ENCODE assay signal across 8 mouse cellular contexts in genomic region chr17:27451787-27452186, GRCm38 (mm10).
A peak's percentile ranks its signal among the peaks of the same experiment; 100 is the strongest.
DNase-seq lines count a peak whose midpoint lies in the region; ATAC-seq and TF ChIP-seq lines count a peak whose summit lies in the region.
"Had no signal": no experiment of that assay in that cellular context is flagged by ENCODE, and none has a peak within 500 bp of the region (broad histone marks: within the 10 kb centered on the region; RNA-seq: fewer than 3 reads in every experiment).

No protein-coding gene starts in this region.

- DNase-seq in kidney, postnatal 0 days (ENCODE audit: low spot score), result no peak
- DNase-seq in kidney, postnatal 10 days, result no peak
- DNase-seq in ES-E14 (ENCODE audit: low read depth, low spot score), result no peak
- peak; percentile 11 for DNase-seq in brain, embryonic 14.5 days (ENCODE audit: low read depth)
- no peak for DNase-seq in adrenal gland, adult 8-10 months
- no peak for DNase-seq in heart, postnatal 25 days (ENCODE audit: low spot score)

- WGBS in kidney, postnatal 0 days, result 28% methylated on average over 9 of the region's 9 CpGs

- intact Hi-C loops in heart, postnatal 25 days (cut with DNase I), result no loop called here

- no peak for TF ChIP-seq POLR2A in brain, embryonic 14.5 days (IDR thresholded peaks at IDR 0.05; ENCODE audit: borderline replicate concordance, extremely low read depth, insufficient read depth, insufficient read length, poor library complexity, severe bottlenecking)

- in situ Hi-C loops in ES-E14 (cut with MboI; ENCODE audit: low sequenced_read_pairs in 2 of 2, unreplicated experiment in 2 of 2), result no loop called here

- peak; percentile 55 for TF ChIP-seq CTCF in kidney, postnatal 0 days (IDR thresholded peaks at IDR 0.05; ENCODE audit: low read depth)
- peak; percentile 46; the same call in 1 of the 2 replicates for TF ChIP-seq CTCF in brain, embryonic 14.5 days (IDR thresholded peaks at IDR 0.05; ENCODE audit: borderline replicate concordance, extremely low read depth, insufficient read depth, insufficient read length)

- no peaks in the 10 kb centered on the region for H3K36me3 ChIP-seq in kidney, postnatal 0 days (ENCODE audit: insufficient read depth, low read length)
- H3K36me3 ChIP-seq in ES-E14 (ENCODE audit: control insufficient read depth, insufficient read depth, low read length, poor library complexity, severe bottlenecking), result no peaks in the 10 kb centered on the region

- no peak overlapping the region for H3K27ac ChIP-seq in kidney, postnatal 0 days
- no peak overlapping the region for H3K27ac ChIP-seq in ES-E14 (ENCODE audit: insufficient read depth, low read depth, low read length, poor library complexity, severe bottlenecking)
- H3K27ac ChIP-seq: forebrain, embryonic 13.5 days had no signal

- H3K9me3 ChIP-seq in kidney, postnatal 0 days (replicated peaks; ENCODE audit: low read length), result no peaks in the 10 kb centered on the region
- H3K9me3 ChIP-seq in ES-E14 (ENCODE audit: control insufficient read depth, insufficient read depth, low read depth, low read length), result no peaks in the 10 kb centered on the region
- H3K9me3 ChIP-seq: forebrain, embryonic 13.5 days had no signal

- no peak overlapping the region for H3K4me2 ChIP-seq in kidney, postnatal 0 days (ENCODE audit: low read length)
- H3K4me2 ChIP-seq: forebrain, embryonic 13.5 days had no signal

- H3K4me1 ChIP-seq in kidney, postnatal 0 days (replicated peaks; ENCODE audit: insufficient read depth, low read length), result no peaks in the 10 kb centered on the region
- H3K4me1 ChIP-seq in ES-E14 (ENCODE audit: control insufficient read depth in 2 of 2, insufficient read depth in 2 of 2, low read length in 2 of 2, poor library complexity in 1 of 2), result no peaks in the 10 kb centered on the region

- no peaks in the 10 kb centered on the region for H3K27me3 ChIP-seq in kidney, postnatal 0 days (ENCODE audit: insufficient read depth, low read length)

- no peak overlapping the region for H3K4me3 ChIP-seq in kidney, postnatal 0 days (replicated peaks; ENCODE audit: low read depth, low read length)
- H3K4me3 ChIP-seq in ES-E14 (ENCODE audit: insufficient read depth in 1 of 2, low read depth in 1 of 2, low read length in 2 of 2, poor library complexity in 1 of 2, severe bottlenecking in 1 of 2), result no peak overlapping the region
- H3K4me3 ChIP-seq: forebrain, embryonic 13.5 days had no signal

- no peak overlapping the region for H3K9ac ChIP-seq in kidney, postnatal 0 days (ENCODE audit: low read depth, low read length)
- H3K9ac ChIP-seq in ES-E14 (ENCODE audit: insufficient read depth, low read depth, low read length, poor library complexity, severe bottlenecking), result no peak overlapping the region
- H3K9ac ChIP-seq: forebrain, embryonic 13.5 days had no signal

- no peak for ATAC-seq in kidney, postnatal 0 days (replicated peaks; ENCODE audit: low FRiP score, low read depth)
- 0 out of 2 replicates have a peak, but pooled peaks have one; percentile 42 for ATAC-seq in megakaryocyte-erythroid progenitor cell, adult 5-6 weeks (replicated peaks; ENCODE audit: low FRiP score, low TSS enrichment, poor library complexity, severe bottlenecking)
- ATAC-seq: forebrain, embryonic 13.5 days had no signal

TF ChIP-seq in ES-E14, 5 proteins besides CTCF, POLR2A, EP300 and RAD21:
- no peak for TF ChIP-seq HCFC1 (IDR thresholded peaks at IDR 0.05; ENCODE audit: borderline replicate concordance, insufficient read depth, low read length)
- TF ChIP-seq ZC3H11A (IDR thresholded peaks at IDR 0.05; ENCODE audit: borderline replicate concordance, low read depth, low read length), result peak; percentile 60; the same call in 1 of the 2 replicates
